Mouse (Mus musculus): ENCODE measurements at regions not wholly inside any gene's neighbourhood (a gene's known extent, or its start where the extent isn't known, plus 50 kb on each side); places are given as distances from the start of the nearest gene placed in this dataset.

GRCm38 (mm10) chr5:46202457-46202772 is 345.0 kb upstream of the Lcorl start:
- WGBS = 83% methylated on average over 2 of the region's 2 CpGs
- Histone ChIP-seq H3K36me3 (ENCODE audit: control insufficient read depth, insufficient read depth, low read length) (no peaks in the 10 kb centered on the region), H3K27ac (ENCODE audit: low read depth, low read length) (no peak overlapping the region), H3K27me3 (ENCODE audit: control insufficient read depth, insufficient read depth, low read length) (no peaks in the 10 kb centered on the region), H3K9ac (ENCODE audit: low read length) (no peak overlapping the region), H3K4me2 (ENCODE audit: low read depth) (no peak overlapping the region), H3K9me3 (ENCODE audit: control insufficient read depth, low read length) (no peaks in the 10 kb centered on the region), H3K4me1 (ENCODE audit: control insufficient read depth, insufficient read depth, low read length) (no peaks in the 10 kb centered on the region), H3K4me3 (ENCODE audit: low read depth, low read length) (no peak overlapping the region)
- ATAC-seq (ENCODE audit: insufficient read depth, low FRiP score, low TSS enrichment) = no peak
- DNase-seq (ENCODE audit: low spot score) = no peak

- H3K4me3 ChIP-seq (ENCODE audit: low read depth, low read length) = no peak overlapping the region
- no peak overlapping the region for H3K4me2 ChIP-seq (ENCODE audit: low read depth)
- no peaks in the 10 kb centered on the region for H3K4me1 ChIP-seq (ENCODE audit: control insufficient read depth, insufficient read depth, low read length)
- H3K36me3 ChIP-seq (ENCODE audit: control insufficient read depth, insufficient read depth, low read length) = no peaks in the 10 kb centered on the region
- no peak overlapping the region for H3K9ac ChIP-seq (ENCODE audit: low read length)
- H3K9me3 ChIP-seq (ENCODE audit: control insufficient read depth, low read length) = no peaks in the 10 kb centered on the region
- no peak overlapping the region for H3K27ac ChIP-seq (ENCODE audit: low read depth, low read length)
- ATAC-seq (ENCODE audit: insufficient read depth, low FRiP score, low TSS enrichment) (no peak), DNase-seq (ENCODE audit: low spot score) (no peak)
- H3K27me3 ChIP-seq (ENCODE audit: control insufficient read depth, insufficient read depth, low read length) = no peaks in the 10 kb centered on the region
- WGBS = 66% methylated on average over 6 of the region's 6 CpGs
Measured at GRCm38 (mm10) chr5:46201639-46202456, 344.4 kb upstream of the Lcorl start.

GRCm38 (mm10) chr5:46186908-46187307 is 329.5 kb upstream of the Lcorl start:
- Histone ChIP-seq H3K27me3 (ENCODE audit: control insufficient read depth, insufficient read depth, low read length) (no peaks in the 10 kb centered on the region), H3K36me3 (ENCODE audit: control insufficient read depth, insufficient read depth, low read length) (no peaks in the 10 kb centered on the region), H3K4me3 (ENCODE audit: low read depth, low read length) (no peak overlapping the region), H3K4me1 (ENCODE audit: control insufficient read depth, insufficient read depth, low read length) (no peaks in the 10 kb centered on the region), H3K9me3 (ENCODE audit: control insufficient read depth, low read length) (no peaks in the 10 kb centered on the region), H3K27ac (ENCODE audit: low read depth, low read length) (no peak overlapping the region), H3K4me2 (ENCODE audit: low read depth) (no peak overlapping the region), H3K9ac (ENCODE audit: low read length) (no peak overlapping the region)
- WGBS = 94% methylated on average over 2 of the region's 2 CpGs
- DNase-seq (ENCODE audit: low spot score) = no peak
- no peak for ATAC-seq (ENCODE audit: insufficient read depth, low FRiP score, low TSS enrichment)

- no peaks in the 10 kb centered on the region for H3K27me3 ChIP-seq (ENCODE audit: control insufficient read depth, insufficient read depth, low read length)
- H3K9ac ChIP-seq (ENCODE audit: low read length) = no peak overlapping the region
- DNase-seq (ENCODE audit: low spot score) = no peak
- 69% methylated on average over 2 of the region's 2 CpGs for WGBS
- H3K9me3 ChIP-seq (ENCODE audit: control insufficient read depth, low read length) = no peaks in the 10 kb centered on the region
- H3K36me3 ChIP-seq (ENCODE audit: control insufficient read depth, insufficient read depth, low read length) = no peaks in the 10 kb centered on the region
- no peak overlapping the region for H3K27ac ChIP-seq (ENCODE audit: low read depth, low read length)
- H3K4me2 ChIP-seq (ENCODE audit: low read depth) = no peak overlapping the region
- no peak overlapping the region for H3K4me3 ChIP-seq (ENCODE audit: low read depth, low read length)
- no peak for ATAC-seq (ENCODE audit: insufficient read depth, low FRiP score, low TSS enrichment)
- no peaks in the 10 kb centered on the region for H3K4me1 ChIP-seq (ENCODE audit: control insufficient read depth, insufficient read depth, low read length)
Measured at GRCm38 (mm10) chr5:46182157-46182556, 324.7 kb upstream of the Lcorl start.

- H3K4me2 ChIP-seq (ENCODE audit: low read depth) = no peak overlapping the region
- no peak overlapping the region for H3K4me3 ChIP-seq (ENCODE audit: low read depth, low read length)
- no peaks in the 10 kb centered on the region for H3K36me3 ChIP-seq (ENCODE audit: control insufficient read depth, insufficient read depth, low read length)
- ATAC-seq (ENCODE audit: insufficient read depth, low FRiP score, low TSS enrichment) (no peak), DNase-seq (ENCODE audit: low spot score) (no peak)
- H3K27ac ChIP-seq (ENCODE audit: low read depth, low read length) = no peak overlapping the region
- H3K4me1 ChIP-seq (ENCODE audit: control insufficient read depth, insufficient read depth, low read length) = no peaks in the 10 kb centered on the region
- no peak overlapping the region for H3K9ac ChIP-seq (ENCODE audit: low read length)
- WGBS = 45% methylated on average over 3 of the region's 3 CpGs
- no peaks in the 10 kb centered on the region for H3K9me3 ChIP-seq (ENCODE audit: control insufficient read depth, low read length)
- no peaks in the 10 kb centered on the region for H3K27me3 ChIP-seq (ENCODE audit: control insufficient read depth, insufficient read depth, low read length)
Measured at GRCm38 (mm10) chr5:46172315-46172714, 314.9 kb upstream of the Lcorl start.

GRCm38 (mm10) chr5:46160774-46161173 is 303.4 kb upstream of the Lcorl start:
- DNase-seq (ENCODE audit: low spot score) = no peak
- H3K36me3 ChIP-seq (ENCODE audit: control insufficient read depth, insufficient read depth, low read length) = no peaks in the 10 kb centered on the region
- ATAC-seq (ENCODE audit: insufficient read depth, low FRiP score, low TSS enrichment) = no peak
- H3K4me2 ChIP-seq (ENCODE audit: low read depth) = no peak overlapping the region
- H3K9ac ChIP-seq (ENCODE audit: low read length) = no peak overlapping the region
- H3K4me1 ChIP-seq (ENCODE audit: control insufficient read depth, insufficient read depth, low read length) = no peaks in the 10 kb centered on the region
- H3K9me3 ChIP-seq (ENCODE audit: control insufficient read depth, low read length) = no peaks in the 10 kb centered on the region
- no peak overlapping the region for H3K4me3 ChIP-seq (ENCODE audit: low read depth, low read length)
- WGBS = 90% methylated on average over 4 of the region's 4 CpGs
- no peak overlapping the region for H3K27ac ChIP-seq (ENCODE audit: low read depth, low read length)
- no peaks in the 10 kb centered on the region for H3K27me3 ChIP-seq (ENCODE audit: control insufficient read depth, insufficient read depth, low read length)

GRCm38 (mm10) chr5:46151973-46152372 is 294.6 kb upstream of the Lcorl start:
- no peak overlapping the region for H3K4me3 ChIP-seq (ENCODE audit: low read depth, low read length)
- ATAC-seq (ENCODE audit: insufficient read depth, low FRiP score, low TSS enrichment) (no peak), DNase-seq (ENCODE audit: low spot score) (no peak)
- H3K4me2 ChIP-seq (ENCODE audit: low read depth) = no peak overlapping the region
- no peaks in the 10 kb centered on the region for H3K27me3 ChIP-seq (ENCODE audit: control insufficient read depth, insufficient read depth, low read length)
- H3K4me1 ChIP-seq (ENCODE audit: control insufficient read depth, insufficient read depth, low read length) = no peaks in the 10 kb centered on the region
- WGBS = 74% methylated on average over 3 of the region's 3 CpGs
- no peak overlapping the region for H3K27ac ChIP-seq (ENCODE audit: low read depth, low read length)
- no peak overlapping the region for H3K9ac ChIP-seq (ENCODE audit: low read length)
- H3K36me3 ChIP-seq (ENCODE audit: control insufficient read depth, insufficient read depth, low read length) = no peaks in the 10 kb centered on the region
- no peaks in the 10 kb centered on the region for H3K9me3 ChIP-seq (ENCODE audit: control insufficient read depth, low read length)

GRCm38 (mm10) chr5:46150825-46151224 is 293.4 kb upstream of the Lcorl start:
- Histone ChIP-seq H3K9ac (ENCODE audit: low read length) (no peak overlapping the region), H3K4me1 (ENCODE audit: control insufficient read depth, insufficient read depth, low read length) (no peaks in the 10 kb centered on the region), H3K4me3 (ENCODE audit: low read depth, low read length) (no peak overlapping the region), H3K36me3 (ENCODE audit: control insufficient read depth, insufficient read depth, low read length) (no peaks in the 10 kb centered on the region), H3K27me3 (ENCODE audit: control insufficient read depth, insufficient read depth, low read length) (no peaks in the 10 kb centered on the region), H3K4me2 (ENCODE audit: low read depth) (no peak overlapping the region), H3K9me3 (ENCODE audit: control insufficient read depth, low read length) (no peaks in the 10 kb centered on the region), H3K27ac (ENCODE audit: low read depth, low read length) (no peak overlapping the region)
- WGBS = 33% methylated on average over 6 of the region's 6 CpGs
- DNase-seq (ENCODE audit: low spot score) (peak; percentile 36), ATAC-seq (ENCODE audit: insufficient read depth, low FRiP score, low TSS enrichment) (peak; percentile 46; the same call in 1 of the 2 replicates)

- Histone ChIP-seq H3K27ac (ENCODE audit: low read depth, low read length) (no peak overlapping the region), H3K9ac (ENCODE audit: low read length) (no peak overlapping the region), H3K27me3 (ENCODE audit: control insufficient read depth, insufficient read depth, low read length) (no peaks in the 10 kb centered on the region), H3K36me3 (ENCODE audit: control insufficient read depth, insufficient read depth, low read length) (no peaks in the 10 kb centered on the region), H3K4me3 (ENCODE audit: low read depth, low read length) (no peak overlapping the region), H3K4me2 (ENCODE audit: low read depth) (no peak overlapping the region), H3K4me1 (ENCODE audit: control insufficient read depth, insufficient read depth, low read length) (no peaks in the 10 kb centered on the region), H3K9me3 (ENCODE audit: control insufficient read depth, low read length) (no peaks in the 10 kb centered on the region)
- WGBS = 66% methylated on average over 6 of the region's 6 CpGs
- DNase-seq (ENCODE audit: low spot score) = no peak
- no peak for ATAC-seq (ENCODE audit: insufficient read depth, low FRiP score, low TSS enrichment)
Measured at GRCm38 (mm10) chr5:46149851-46150615, 292.6 kb upstream of the Lcorl start.
